Mouse (Mus musculus): ENCODE results near the gene Npm3.

DNA sequence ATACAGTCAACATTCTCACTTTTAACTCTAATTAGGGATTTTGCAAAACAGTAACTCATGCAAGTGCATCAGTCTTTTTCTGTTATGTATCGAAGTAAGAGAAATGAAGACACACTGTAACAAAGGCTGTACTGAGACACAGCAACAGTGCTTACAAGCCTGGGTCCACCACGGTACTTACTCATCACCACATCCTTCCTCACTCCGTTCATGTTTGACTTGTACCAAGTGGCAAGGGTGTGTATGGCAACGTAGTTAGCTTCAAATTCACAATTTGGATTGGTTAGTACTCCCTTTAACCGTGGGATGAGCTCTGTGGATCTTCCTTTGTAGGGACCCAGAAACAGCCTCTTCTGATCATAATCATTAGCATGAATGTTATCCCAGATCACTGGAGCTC, 22.1 kb upstream of the Npm3 start:
- no peak for TF ChIP-seq POLR2A (IDR thresholded peaks at IDR 0.05; ENCODE audit: borderline replicate concordance, control insufficient read depth, low read depth, low read length)
- no peak for TF ChIP-seq CTCF (IDR thresholded peaks at IDR 0.05; ENCODE audit: control insufficient read depth, insufficient read depth, low read length)
